Mouse (Mus musculus) embryonic fibroblast, embryonic 13.5 days (primary cell): ENCODE measurements around the gene Hist1h2bp.

ENCODE experiments used
- CTCF ChIP-seq: IDR thresholded peaks from 2 replicates; pipeline ENCODE4 v1.5.1; 2011; ENCODE audit warnings: mild to moderate bottlenecking, control low read depth, low read length, moderate library complexity, borderline replicate concordance; ENCODE audit not compliant: insufficient read depth
- POLR2A ChIP-seq: IDR thresholded peaks from 2 replicates; pipeline ENCODE4 v1.6.1; 2011; ENCODE audit warnings: low read depth, mild to moderate bottlenecking, control low read depth, low read length, moderate library complexity

- TF ChIP-seq CTCF (no peak), POLR2A (no peak)
These were observed 42.3 kb upstream of the Hist1h2bp start for GRCm38 (mm10) chr13:21745006-21745405.
